Mouse (Mus musculus) lung, postnatal 36 days (tissue): ENCODE measurements at regions not wholly inside any gene's neighbourhood (a gene's known extent, or its start where the extent isn't known, plus 50 kb on each side); places are given as distances from the start of the nearest gene placed in this dataset.
A peak's percentile ranks its signal among the peaks of the same experiment; 100 is the strongest.

ENCODE experiments used
- DNase-seq: peaks from one replicate; pipeline ENCODE4 v3.0.0; 2022; ENCODE audit warnings: mixed read lengths

DNA sequence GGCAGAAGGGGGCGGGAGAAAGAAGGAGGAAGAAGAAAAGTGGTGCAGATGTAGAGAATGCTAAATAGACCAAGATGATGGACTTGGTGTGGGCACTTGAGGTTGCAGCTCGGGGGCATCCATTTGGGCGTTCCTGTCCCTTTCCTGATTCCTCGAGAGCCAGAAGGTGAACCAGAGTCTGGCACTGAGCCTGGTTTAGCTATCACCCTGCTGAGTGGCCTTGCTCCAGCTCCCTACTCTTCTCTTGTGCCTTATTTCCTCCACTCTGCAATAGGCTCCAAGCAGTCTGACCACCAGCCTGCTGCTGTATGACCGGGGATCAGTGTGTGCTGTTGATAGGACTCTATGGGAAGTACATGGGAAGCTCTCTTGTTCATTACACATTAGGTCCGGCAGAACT is 68.1 kb downstream of the Efnb1 start:
- DNase-seq, result no peak

DNA sequence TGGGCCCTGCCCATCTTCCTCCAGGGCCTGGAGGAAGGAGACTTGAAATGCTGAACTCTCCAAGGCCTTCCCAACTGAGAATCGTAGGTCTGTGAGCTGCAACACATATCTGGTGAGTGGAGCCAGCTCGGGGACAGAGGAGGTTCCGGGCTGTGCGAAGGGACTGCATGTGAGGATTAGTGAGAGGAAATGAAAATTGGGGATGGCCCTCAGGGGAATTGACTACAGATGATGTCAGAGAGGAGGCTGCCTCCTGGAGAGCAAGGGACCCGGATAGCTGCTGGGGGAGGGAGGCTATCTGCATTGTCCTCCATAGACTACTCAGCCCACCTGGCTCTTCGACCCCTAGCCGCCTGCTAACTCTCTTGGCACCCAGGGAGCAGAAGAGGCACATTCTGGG is 65.2 kb downstream of the Efnb1 start:
- no peak for DNase-seq

DNA sequence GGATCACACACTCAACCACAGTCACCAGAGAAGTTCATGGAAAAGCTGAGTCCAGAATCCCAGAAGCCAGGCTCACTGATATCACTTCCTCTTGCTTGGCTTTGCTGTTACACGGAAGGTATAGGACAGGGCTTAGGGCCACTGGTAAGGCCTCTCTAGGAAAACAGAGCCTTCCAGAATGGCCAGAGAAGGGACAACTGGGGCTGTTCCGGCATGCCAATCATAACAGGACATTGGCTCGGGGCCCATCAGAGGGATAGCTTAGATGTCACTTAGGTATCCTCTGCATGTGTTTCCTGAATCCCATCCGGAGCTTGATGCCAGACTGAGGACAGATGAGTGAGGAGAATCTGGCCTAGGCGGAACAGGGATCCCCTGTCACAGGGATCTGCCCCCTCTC is 63.7 kb downstream of the Efnb1 start:
- peak; percentile 84 for DNase-seq

DNA sequence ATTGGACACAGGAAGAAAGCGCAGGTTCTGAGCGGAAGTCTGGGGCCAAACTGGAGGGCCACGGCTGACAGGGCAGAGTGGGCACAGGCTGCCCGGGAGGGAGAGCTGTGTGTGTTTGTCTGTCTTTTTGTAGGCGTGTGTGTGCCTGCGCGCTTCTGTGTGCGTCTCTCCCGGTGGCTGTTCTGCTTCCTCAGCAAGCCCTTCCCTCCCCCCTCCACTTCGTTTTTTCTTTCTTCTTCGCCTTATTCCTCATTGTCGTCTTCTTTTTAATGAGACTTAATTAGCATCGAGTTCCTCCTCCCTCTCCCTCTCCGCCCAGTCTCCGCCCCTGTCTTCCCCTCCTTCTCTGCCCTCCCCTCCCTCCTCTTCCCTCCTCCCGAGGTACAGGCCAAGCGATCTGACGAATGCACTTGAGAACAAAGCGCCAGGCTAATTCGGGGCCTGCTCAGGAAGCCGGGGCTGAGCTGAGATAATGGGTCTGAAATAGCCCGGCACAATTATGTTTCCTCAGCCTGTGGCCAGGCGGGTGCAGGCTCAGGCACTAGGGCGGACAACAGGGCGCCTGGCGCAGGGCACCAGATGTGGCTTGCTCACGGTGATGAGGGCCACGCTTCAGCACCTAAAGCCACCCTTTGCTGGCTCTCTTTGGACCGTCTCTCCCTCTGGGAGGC is 63.2 kb downstream of the Efnb1 start:
- peak; percentile 90 for DNase-seq
